19 mouse cellular contexts compared by ENCODE assay signal in genomic region chr11:77666766-77667165, GRCm38 (mm10). TPM values are rescaled to one million over a fixed set of nuclear protein-coding genes. Genes with fewer than 3 reads are reported as not detected.
"Had no signal": no experiment of that assay in that cellular context is flagged by ENCODE, and none has a peak within 500 bp of the region (broad histone marks: within the 10 kb centered on the region; RNA-seq: fewer than 3 reads in every experiment).

No protein-coding gene starts in this region.

RNA-seq across cellular contexts. Expression of gene Cryba1, which starts 58.3 kb away (rescaled TPM):
- total RNA-seq: common myeloid progenitor, adult 5-6 weeks; gastrocnemius, adult 18-20 months; gastrocnemius, adult 2 months; gastrocnemius, adult 8-10 months; gastrocnemius, postnatal 10 days; gastrocnemius, postnatal 14 days; gastrocnemius, postnatal 25 days; gastrocnemius, postnatal 36 days; gastrocnemius, postnatal 4 days; granulocyte monocyte progenitor cell, adult 5-6 weeks; heart, adult 18-20 months; heart, adult 2 months; heart, adult 8-10 months had no signal
- polyA plus RNA-seq: cortical plate, adult 2 months; embryonic facial prominence, embryonic 13.5 days; embryonic facial prominence, embryonic 14.5 days; erythroblast, embryonic 14.5 days; gonadal fat pad, adult 2 months; heart, adult 2 months; heart, embryonic 10.5 days had no signal
